Mouse (Mus musculus): ENCODE results near the gene Hipk4. TPM values are rescaled to one million over a fixed set of nuclear protein-coding genes. Genes with fewer than 3 reads are reported as not detected.
A peak's percentile ranks its signal among the peaks of the same experiment; 100 is the strongest.

Gene Hipk4
- total RNA-seq, 2 experiments from 2014 or later: 0.26 to 0.34 TPM

DNA sequence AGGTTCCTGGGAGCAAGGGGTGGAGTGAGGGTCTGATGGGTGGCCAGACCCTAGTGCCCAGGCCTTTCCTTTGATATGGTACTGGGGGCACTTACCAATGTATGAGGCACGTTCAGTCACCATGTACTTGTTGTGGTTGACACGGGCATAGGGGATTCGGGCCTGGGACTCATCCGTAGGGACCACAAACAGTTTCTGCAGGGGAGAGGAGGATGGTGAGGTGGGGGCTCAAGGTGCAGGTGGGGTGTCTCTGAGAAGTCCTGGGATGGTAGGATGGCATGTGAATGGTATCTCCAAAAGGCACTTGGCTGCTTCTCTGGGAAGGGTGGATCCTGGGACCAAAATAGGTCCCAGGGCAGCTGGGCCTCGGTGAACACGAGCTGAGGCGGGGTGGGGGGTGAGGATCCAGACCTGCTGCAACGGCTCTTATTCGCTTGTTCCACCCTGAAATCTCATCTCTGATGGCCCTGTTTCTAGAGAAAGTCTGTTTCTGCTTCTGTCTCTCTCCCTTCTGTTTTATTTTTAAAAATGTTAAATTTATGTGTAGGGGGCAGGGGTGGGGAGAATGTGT, 9.5 kb downstream of the Hipk4 start:
- peak in 1 of 2 experiments; percentile 32 for DNase-seq (ENCODE audit: extremely low spot score in 1 of 2, low spot score in 2 of 2)
- intact Hi-C loops (cut with DNase I): no loop called here

DNA sequence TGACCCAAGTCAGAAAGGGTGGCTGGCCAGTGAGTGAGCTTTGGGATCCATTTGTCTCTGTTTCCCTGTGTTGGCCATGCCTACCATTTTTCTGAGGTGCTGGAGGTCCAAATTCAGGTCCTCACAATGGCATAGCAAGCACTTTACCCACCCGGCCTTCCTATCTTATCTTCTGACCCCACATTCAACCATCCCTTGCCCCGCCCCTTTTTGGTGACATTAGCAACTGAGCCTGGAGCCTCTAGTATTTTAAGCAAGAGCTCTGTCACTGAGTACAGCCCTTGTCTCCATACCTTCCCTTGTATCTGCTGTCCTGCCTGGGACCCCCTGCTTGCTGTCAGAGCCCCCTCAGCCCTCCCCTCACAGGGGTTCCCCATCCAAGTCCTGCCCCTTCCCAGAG, 12.3 kb downstream of the Hipk4 start:
- DNase-seq (ENCODE audit: extremely low spot score in 1 of 2, low spot score in 2 of 2): peak in 1 of 2 experiments; percentile 20
- intact Hi-C loops (cut with DNase I): no loop called here

DNA sequence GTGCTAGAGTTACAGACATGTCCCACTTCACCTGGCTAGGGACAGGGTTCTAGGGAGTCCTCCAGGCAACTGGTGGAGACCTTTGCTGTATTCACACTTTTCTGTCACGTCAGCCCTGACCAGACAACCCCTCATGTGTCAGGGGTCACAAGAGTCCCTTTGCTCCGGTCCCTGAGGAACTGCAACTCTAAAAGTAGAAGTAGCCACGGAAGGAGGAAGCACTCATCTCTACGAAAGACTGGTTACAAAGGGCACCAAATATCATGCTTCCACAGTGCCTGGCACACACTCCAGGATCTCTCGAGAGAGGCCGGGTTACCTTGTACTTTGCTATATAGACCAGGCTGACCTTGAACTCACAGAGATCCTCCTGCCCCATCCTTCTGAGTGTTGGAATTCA, 13.6 kb downstream of the Hipk4 start:
- intact Hi-C loops (cut with DNase I): no loop called here
- DNase-seq (ENCODE audit: extremely low spot score in 1 of 2, low spot score in 2 of 2): peak in 1 of 2 experiments; percentile 18

DNA sequence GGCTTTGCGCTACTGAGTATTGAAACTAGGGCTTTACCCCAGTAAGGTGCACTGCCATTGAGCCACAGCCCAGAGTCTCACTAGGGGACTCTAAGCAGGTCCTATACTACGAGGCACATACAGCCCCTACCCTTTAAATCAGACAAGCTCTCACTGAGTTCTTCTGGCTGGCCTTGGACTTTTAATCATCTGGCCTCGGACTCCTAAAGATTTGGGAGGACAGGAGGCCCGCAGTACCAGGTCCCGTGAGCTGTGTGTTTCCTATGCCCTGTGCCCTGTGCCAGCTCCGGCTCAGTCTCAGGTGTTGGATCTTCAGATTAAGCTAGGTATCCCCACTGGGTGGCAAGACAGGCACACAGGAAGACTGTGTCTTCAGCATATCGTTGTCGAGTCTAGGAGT, 14.9 kb downstream of the Hipk4 start:
- intact Hi-C loops (cut with DNase I): no loop called here

DNA sequence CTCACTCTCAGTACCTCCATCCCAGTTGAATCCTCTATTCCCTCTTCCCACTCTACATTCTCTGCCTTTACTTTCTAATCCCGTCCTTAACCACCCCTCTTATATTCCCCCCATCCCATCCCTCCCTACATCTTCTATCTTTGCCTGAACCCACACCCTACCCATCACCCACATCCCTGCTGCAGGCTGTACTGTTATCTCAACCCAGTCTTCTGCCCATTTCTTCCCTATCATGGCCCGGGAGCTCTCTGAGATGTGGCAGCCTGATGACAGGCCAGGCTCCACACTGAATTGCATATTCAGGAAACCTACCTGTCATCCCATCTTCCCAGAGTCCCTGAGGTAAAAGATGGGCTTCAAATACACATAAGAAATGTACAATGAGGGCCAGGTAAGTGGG, 15.7 kb downstream of the Hipk4 start:
- DNase-seq (ENCODE audit: extremely low spot score in 1 of 2, low spot score in 2 of 2): no peak
- intact Hi-C loops (cut with DNase I): no loop called here

More for the DNA sequence above, 14.9 kb downstream of the Hipk4 start:
- DNase-seq (ENCODE audit: extremely low spot score in 1 of 2, low spot score in 2 of 2): no peak

DNA sequence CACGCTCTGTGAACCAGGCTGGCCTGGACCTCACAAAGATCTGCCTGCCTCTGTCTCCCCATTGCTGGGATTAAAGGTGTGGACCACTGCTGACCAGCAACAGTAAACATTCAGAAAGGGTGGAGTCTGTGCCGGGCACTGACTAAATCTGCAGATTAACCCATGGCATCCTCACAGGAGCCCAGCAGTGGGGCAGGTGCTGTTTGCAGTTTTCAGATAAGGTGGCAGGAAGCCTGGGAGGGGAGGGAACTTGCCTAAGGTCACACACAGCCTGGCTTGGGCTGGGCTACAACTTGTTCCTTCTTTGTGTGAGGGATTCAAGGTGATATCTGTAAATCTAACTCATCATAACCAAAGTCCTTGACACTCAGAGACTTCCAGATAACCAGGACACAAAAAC, 17.5 kb downstream of the Hipk4 start:
- intact Hi-C loops (cut with DNase I): no loop called here
- DNase-seq (ENCODE audit: extremely low spot score in 1 of 2, low spot score in 2 of 2): no peak

DNA sequence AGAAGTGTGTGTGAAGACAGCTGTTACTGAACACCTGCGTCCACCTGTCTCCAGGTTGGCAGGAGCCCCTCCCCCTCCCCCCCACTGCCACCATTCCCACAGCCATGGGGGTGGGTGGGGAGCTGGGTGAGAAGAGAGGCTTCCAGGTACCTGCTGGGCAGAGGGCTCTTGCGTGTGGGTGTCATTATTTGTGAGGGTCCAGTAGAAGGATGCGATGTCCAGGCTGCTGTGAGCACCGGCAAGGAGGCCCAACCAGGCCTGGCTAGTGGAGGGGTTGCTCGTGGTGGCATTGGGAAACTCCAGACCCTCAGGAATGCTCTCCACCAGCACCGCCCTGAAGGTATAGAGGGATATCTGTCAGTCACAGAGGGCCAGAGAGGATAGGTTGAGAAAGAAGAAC, 17.9 kb downstream of the Hipk4 start:
- intact Hi-C loops (cut with DNase I): no loop called here
- DNase-seq (ENCODE audit: extremely low spot score in 1 of 2, low spot score in 2 of 2): peak in 1 of 2 experiments; percentile 38

DNA sequence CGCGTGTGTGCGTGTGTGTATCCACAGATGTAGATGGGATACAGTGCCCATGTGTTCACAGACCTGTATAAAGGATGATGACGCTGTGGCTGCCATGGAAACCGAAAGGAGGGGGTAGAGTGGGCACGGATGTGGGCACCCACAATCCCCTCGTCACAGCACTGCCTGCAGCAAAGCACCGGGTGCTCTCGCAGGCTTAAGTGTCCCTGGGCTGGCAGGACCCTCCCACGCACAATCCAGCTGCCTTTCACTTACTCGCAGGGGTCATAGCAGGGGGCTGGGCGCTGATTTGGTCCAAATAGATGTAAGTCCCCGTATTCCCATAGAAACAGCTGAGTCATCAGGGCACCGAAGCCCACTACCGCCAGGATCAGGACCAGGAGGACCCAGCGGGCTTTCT, 18.4 kb downstream of the Hipk4 start:
- peak; percentile 84 to 88 for DNase-seq (ENCODE audit: extremely low spot score in 1 of 2, low spot score in 2 of 2)
- intact Hi-C loops (cut with DNase I): no loop called here

DNA sequence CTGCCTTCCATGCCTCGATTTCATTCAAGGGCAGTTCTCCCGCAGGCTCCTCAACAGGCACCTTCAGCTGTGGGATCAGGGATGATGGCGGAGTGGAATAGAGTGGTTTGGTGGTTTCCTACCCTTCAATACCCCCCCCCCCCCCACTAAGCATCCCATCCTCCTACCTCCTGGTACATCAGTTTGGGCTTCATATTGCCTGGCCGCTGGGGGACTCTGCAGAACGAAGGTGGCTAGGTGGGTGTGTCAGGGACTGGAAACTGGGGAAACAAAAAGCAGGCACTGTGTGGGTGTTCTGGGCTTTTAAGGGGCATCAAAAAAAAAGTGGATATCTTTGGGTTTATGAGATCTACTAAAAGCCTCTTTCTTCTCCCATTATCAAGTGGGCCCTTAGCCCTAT, 18.9 kb downstream of the Hipk4 start:
- intact Hi-C loops (cut with DNase I): no loop called here
- no peak for DNase-seq (ENCODE audit: extremely low spot score in 1 of 2, low spot score in 2 of 2)

DNA sequence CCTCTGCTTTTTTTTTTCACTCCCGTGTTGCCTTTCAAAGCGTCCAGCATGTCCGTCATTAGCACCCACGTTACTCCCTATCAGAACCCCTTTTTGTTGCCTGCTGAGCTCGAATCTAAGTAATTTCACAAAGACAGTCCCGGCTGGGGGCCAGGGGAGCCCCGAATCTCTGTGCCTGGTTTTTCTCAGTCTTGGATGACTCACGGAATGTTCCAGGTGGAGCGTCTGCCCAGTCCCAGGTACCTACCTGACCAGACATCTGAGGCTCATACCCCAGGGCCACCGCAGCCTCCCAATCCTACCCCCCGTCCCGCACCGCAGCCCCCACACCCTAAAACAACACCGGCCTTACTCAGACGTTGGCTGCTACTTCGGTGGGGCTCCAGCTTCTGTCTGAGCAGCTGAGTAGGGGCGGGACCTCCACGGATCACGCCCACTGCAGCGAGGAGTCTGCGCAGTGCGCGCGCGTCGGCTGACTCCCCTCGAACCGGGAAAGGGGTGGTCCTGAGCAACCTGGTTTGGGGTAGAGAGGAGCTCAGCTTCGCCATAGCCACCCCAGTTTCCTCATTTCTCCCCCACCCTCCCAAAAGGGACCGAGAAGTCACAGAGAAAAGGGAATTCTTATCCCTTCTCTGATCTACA, 19.4 kb downstream of the Hipk4 start:
- DNase-seq (ENCODE audit: extremely low spot score in 1 of 2, low spot score in 2 of 2): peak; percentile 90 to 94
- intact Hi-C loops (cut with DNase I): no loop called here

DNA sequence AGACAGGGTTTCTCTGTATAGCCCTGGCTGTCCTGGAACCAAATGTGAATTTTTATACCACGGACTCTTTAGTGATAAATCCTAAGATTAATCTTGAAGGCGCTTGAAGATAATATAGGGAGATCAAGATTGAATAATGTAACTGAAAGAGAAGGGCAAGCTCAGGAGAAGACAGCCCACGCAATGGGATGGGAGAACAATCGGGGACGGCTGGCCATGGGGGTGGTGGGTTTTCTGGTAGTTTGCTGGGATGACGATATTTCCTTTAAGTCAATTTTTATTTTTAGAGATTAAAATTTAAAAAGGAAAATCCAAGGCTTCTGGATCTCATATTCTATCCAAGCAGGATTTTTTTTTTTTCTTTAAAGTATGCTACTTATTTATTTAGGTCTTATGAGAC, 20.0 kb downstream of the Hipk4 start:
- peak in 1 of 2 experiments; percentile 47 for DNase-seq (ENCODE audit: extremely low spot score in 1 of 2, low spot score in 2 of 2)

DNA sequence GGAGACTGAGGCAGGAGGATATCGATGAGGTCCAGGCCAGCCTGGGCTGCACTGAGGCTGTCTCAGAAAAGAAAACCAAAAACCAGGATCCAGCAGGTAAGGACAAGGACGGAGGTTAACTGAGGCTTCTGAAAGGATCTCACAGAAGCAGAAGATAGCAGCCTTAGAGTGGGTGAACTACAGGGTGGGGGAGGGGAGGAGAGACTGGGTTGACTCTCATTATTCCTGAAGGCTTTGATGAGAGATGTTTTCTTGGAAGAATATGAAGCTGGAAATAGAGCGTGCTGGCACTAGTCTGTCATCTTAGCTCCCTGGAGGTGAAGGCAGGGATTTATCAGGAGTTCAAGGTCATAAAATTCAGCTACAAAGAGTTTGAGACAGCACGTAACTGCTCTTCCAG, 20.8 kb downstream of the Hipk4 start:
- intact Hi-C loops (cut with DNase I): no loop called here

More for the DNA sequence above, 20.0 kb downstream of the Hipk4 start:
- intact Hi-C loops (cut with DNase I): no loop called here

DNA sequence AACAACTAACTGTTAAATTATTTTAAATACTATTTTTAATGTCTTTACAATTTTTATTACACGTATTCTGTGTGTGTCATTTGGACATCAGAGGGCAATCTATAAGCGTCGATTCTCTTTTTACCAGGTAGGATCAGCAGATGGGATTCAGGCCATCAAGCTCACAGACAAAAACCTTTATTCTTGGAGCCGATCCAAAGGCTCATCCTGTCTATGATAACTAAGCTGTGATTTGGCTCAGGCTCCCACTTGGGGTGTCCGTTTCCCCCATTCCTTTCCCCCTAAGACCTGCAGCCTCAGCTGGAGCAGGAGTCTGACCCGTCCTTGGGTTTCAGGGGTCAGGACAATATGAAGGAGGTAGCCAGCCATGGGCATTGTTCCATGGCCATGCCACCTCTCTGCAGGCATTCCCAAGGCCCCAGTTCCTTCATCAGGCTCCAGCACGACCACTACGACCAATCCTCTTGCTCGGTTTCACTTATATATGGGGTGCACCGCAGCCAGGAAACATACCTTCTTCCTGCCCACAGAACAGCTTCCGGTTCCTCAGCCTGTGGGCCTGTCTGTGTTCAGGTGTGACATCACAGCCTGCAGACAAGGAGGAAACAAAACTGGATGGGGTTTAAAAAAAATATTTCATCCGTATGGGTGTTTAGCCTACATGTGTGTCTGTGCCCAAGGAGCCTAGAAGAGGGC, 21.8 kb downstream of the Hipk4 start:
- DNase-seq (ENCODE audit: extremely low spot score in 1 of 2, low spot score in 2 of 2): no peak
- intact Hi-C loops (cut with DNase I): no loop called here

More for the DNA sequence above, 20.8 kb downstream of the Hipk4 start:
- no peak for DNase-seq (ENCODE audit: extremely low spot score in 1 of 2, low spot score in 2 of 2)

DNA sequence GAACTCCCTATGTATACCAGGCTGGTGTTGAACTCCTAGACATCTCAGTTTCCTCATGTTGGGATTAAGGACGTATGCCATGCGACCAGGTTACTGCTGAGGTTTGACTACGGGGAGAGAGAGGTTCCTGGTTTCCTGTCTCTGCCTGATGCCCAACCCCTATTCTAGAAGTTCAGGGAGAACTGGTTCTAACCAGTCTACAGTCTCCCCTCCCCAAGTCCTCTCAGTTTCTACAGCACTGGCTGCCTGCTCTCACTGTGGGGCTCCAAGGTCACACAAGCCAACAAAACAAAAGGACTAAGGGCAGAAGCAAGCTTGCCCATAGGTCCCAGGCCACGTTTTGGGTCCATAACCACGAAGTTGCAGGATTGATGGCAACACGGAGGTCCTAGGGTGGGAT, 26.5 kb downstream of the Hipk4 start:
- DNase-seq (ENCODE audit: extremely low spot score in 1 of 2, low spot score in 2 of 2): no peak
- intact Hi-C loops (cut with DNase I): no loop called here

DNA sequence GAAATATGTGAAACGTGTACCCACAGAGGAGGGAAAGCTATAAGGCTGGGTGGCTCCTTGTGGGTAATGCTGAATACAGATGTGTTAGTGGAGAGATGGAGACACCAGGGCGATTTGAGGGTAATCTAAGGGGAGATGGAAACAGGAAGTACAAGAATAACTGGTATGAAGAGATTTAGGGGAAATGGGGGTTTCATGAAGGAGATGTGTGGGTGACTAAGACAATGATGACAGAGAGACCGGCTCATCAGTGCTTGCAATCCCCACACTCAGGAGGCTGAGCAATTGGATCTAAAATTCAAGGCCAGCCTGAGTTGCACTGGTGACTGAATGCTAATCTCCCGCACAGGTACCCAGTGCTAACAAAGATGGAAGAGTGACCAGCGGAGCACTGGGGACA, 29.0 kb downstream of the Hipk4 start:
- intact Hi-C loops (cut with DNase I): no loop called here
- no peak for DNase-seq (ENCODE audit: extremely low spot score in 1 of 2, low spot score in 2 of 2)

DNA sequence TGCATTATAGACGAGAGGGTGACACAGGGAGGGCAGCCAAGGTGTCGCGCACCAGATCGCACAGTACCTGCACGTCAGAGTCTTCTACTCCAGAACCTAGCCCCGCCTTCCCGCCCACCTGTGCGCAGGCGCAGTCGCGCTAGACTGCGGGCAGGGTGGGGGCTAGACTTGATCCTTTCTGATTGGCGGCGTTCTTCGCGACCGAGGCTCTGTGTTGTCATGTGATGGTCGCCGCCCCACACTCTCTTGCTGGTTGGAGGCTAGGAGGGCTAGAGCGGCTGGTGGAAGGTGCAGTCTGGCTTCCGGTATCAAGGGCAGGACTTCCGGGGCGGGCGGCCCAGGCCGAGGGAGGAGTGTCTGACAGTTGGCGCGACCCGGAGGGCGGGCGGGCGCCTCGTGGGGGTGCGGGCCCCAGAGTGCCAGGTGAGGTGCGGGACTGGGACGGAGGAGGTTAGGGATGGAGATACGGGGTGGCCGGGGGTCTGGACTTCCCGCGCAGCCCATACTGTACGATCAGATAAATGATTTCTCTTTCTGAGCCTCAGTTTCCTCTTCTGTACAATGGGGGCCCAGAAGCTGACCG, 30.0 kb downstream of the Hipk4 start, which contains the start of the genes Pld3 and 2310022A10Rik:
TSS of gene Pld3 (minus strand) at position 288 of the 583 bp plus-strand sequence.
TSS of gene 2310022A10Rik (plus strand) at position 303 of the 583 bp plus-strand sequence.
- intact Hi-C loops (cut with DNase I): no loop called here
- DNase-seq (ENCODE audit: extremely low spot score in 1 of 2, low spot score in 2 of 2): peak; percentile 96 to 98

DNA sequence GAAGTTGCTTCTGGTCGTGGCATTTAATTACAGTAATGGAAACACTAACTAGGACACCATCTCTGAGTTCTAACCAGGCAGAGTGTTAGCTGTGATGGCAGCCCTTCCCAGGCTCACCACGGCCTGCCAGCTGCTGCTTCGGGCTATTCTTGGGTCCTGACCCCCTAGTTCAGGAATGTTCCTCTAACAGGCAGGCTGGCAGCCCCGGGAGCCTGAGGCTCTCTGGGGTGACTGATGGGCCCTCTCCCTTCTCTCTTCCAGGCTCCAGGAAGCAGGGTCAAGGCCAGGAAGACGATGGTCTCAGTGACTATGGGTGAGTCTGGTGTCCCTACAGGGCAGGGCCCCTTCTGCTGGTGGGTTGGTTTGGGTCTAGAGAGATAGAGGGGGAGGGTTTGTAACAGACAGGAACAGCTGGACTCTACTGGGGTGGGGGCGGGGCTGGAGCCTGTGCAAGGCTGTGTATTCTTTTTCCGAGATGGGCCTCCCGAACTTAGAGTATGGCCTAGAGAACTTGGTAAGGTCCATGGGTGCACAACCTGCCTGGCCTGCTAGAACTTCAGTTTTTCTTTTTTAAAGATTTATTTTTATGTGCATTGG, 37.3 kb downstream of the Hipk4 start:
- DNase-seq (ENCODE audit: extremely low spot score in 1 of 2, low spot score in 2 of 2): no peak
- intact Hi-C loops (cut with DNase I): no loop called here

DNA sequence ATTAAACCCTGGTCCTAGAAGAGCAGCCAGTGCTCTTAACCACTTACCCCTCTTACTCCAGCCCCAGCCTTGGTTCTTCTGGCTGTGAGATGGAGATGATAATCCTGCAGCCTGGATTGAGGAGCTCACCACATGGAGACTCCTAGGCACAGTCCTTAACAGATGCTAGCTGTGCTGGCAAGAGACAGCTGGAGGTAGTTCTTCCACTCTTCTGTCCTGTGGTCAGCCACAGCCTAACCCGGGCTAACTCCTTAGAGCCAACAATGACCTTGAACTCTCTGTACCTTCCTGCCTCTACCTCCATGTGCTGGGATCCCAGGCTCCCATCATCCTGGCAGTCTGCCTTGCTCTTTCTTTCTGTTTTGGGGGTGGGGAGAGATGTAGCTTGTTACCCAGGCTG, 37.9 kb downstream of the Hipk4 start:
- no peak for DNase-seq (ENCODE audit: extremely low spot score in 1 of 2, low spot score in 2 of 2)
- intact Hi-C loops (cut with DNase I): no loop called here

DNA sequence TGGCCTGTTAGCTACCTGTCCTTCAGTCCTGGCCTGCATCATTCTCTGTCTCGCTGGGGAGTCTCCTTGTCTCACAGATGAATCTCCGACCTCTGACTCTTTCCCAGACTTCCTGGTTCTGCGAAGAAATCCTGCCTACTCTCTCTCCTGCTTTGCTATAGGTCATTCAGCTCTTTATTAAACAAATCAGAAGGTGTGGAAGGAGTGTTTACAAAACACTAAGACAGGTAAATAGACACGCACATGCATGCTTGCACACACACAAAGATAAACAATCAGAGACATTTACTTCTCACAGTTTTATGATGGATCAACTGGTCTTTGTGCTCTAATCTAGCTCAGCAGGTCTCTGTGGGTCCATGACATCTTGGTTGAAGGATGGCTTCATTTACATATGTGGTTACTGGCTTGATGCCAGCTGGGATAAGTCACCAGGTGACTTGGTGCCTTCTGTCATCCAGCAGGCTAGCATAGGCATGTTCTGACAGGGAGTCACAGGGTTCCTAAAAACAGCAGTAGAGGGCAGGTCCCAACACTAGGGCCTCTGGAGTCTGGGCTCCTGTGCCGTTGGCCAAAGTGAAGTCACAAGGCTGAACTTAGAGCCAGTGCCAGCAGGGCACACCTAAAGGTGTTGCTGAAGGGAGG, 46.6 kb downstream of the Hipk4 start:
- no peak for DNase-seq (ENCODE audit: extremely low spot score in 1 of 2, low spot score in 2 of 2)
- intact Hi-C loops (cut with DNase I): no loop called here

Measured in left cerebral cortex, postnatal 10 days (tissue).